Mouse (Mus musculus) cerebellum, adult 2 months (tissue): ENCODE measurements around the gene Myo7a. TPM values are rescaled to one million over a fixed set of nuclear protein-coding genes. Genes with fewer than 3 reads are reported as not detected.

Source experiments
- DNase-seq, 2 experiments: peaks; one replicate each; pipeline ENCODE4 v3.0.0; 2021
- H3K27ac ChIP-seq: fragments of 200-500 bp; 2 replicates; pipeline ENCODE4 v1.5.1; 2012; ENCODE audit warnings: low read length, control low read depth, inconsistent platforms; ENCODE audit not compliant: insufficient read depth
- H3K27me3 ChIP-seq: fragments of 200-500 bp; 2 replicates; pipeline ENCODE4 v1.6.1; 2012; ENCODE audit warnings: inconsistent platforms, mild to moderate bottlenecking, low read length, moderate library complexity; ENCODE audit not compliant: control insufficient read depth, insufficient read depth
- H3K4me1 ChIP-seq: fragments of 200-500 bp; 2 replicates; pipeline ENCODE4 v1.6.1; 2011; ENCODE audit warnings: low read length; ENCODE audit not compliant: control insufficient read depth, insufficient read depth
- H3K4me3 ChIP-seq: fragments of 200-500 bp; replicated peaks from 2 replicates; pipeline ENCODE3; 2011; ENCODE audit warnings: mild to moderate bottlenecking, low read depth, low read length, control low read depth; ENCODE audit not compliant: insufficient read depth
- CTCF ChIP-seq: fragments of 200-500 bp; IDR thresholded peaks from 2 replicates; pipeline ENCODE4 v1.5.1; 2011; ENCODE audit warnings: low read depth, mild to moderate bottlenecking, control low read depth, low read length, moderate library complexity, borderline replicate concordance; ENCODE audit not compliant: insufficient read depth
- POLR2A ChIP-seq: fragments of 200-500 bp; IDR thresholded peaks from 2 replicates; pipeline ENCODE4 v1.6.1; 2011; ENCODE audit warnings: low read length, control low read depth, borderline replicate concordance; ENCODE audit not compliant: insufficient read depth
- WGBS: fragments of 180-500 bp; shearing (Covaris S2); methylation state at CpG from one replicate; pipeline ENCODE4 v1.1.7; 2018; 5-methylcytosine and 5-hydroxymethylcytosine counted together
- polyA plus RNA-seq: library from polyadenylated mRNA; depleted of rRNA; stranded (reverse); fragments of >200 nt; gene quantifications from 2 replicates; pipeline ENCODE4 v1.2.3, GENCODE M21; 2012; rRNA removed

The Myo7a gene
- 19.2 and 22.0 TPM in 2 replicates for polyA plus RNA-seq

DNA sequence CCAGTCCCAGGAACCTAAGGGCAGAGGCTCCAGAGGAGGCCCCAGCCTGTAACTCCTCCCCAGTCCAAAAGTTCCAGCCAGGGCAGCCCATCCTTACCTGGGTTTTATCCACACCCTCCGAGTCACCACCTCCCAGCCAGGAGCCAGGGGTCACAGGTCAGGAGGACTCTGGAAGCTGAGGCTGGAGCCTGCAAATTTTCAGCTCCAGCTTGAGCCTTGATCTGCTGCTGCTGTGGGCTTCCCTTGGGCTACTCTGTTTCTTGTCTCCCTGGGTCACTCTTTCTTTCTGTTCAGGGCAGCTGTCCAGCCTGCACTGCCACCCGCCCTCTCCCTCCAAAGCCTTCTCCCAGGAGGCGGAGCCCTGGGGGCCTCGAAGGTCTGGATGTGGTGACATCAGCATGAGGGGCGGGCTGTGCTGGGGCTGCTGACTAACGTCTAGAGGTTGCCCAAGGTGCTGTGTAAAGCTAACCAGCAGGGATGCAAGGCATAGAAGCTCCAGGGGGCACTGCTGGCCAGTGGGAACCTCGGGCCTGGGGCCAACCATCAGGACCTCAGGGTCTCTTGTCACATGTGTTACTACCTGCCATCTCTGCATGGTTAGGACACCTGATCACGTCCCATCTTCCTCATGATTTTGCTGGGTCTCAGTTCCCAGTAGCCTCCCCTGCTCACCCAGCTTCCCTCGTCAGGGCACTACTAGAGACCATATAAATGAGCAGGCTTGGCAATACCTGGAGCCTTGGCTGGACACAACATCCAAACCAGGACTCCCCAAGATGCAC lies at the start of gene Myo7a:
TSS of gene Myo7a (minus strand) at position 346 of the 782 bp plus-strand sequence.
- no peak within 1 kb of the TSS for H3K27ac ChIP-seq
- H3K4me3 ChIP-seq = peak within 1 kb of the TSS; percentile 55
- no peak for DNase-seq
- H3K4me1 ChIP-seq = peaks cover 18% of the 10 kb centered on the region
- 50% methylated on average over 9 of the region's 9 CpGs for WGBS
- no peak for TF ChIP-seq CTCF
- TF ChIP-seq POLR2A = no peak
- H3K27me3 ChIP-seq = no peaks in the 10 kb centered on the region

DNA sequence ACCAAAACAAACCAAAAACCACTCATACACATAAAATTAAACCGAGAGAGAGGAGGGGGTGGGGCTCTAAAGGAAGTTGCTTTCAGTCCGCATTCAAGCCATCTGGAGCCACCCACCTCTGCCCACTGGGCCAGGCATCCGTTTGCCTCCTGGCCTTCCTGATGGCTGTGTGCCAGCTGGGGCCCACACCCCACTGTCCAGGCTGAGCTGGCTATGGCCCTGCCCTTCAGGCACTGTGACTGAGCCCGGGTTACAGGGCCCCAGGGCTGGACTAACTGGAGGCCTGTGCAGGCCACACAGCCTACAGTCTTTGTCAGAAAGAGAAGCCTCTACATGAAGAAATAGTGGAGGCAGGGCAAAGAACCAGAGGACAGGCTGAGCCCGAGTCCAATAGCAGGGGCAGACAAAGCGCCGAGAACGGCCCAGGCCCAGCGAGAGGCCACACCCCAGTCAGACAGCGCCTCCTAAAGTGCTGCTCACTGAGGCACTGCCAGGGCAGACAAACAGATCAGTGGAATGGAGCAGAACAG lies 45.7 kb upstream of the Myo7a start:
- Histone ChIP-seq H3K27ac (no peak overlapping the region), H3K4me3 (no peak overlapping the region), H3K27me3 (no peaks in the 10 kb centered on the region), H3K4me1 (no peaks in the 10 kb centered on the region; the same call in 1 of the 2 replicates)
- 41% methylated on average over 10 of the region's 10 CpGs for WGBS
- no peak for TF ChIP-seq CTCF
- no peak for TF ChIP-seq POLR2A
- DNase-seq = peak in 1 of 2 experiments; percentile 18

- H3K27ac ChIP-seq = no peak overlapping the region
- TF ChIP-seq CTCF = no peak
- no peak overlapping the region for H3K4me3 ChIP-seq
- H3K4me1 ChIP-seq = no peaks in the 10 kb centered on the region; the same call in 1 of the 2 replicates
- no peak for DNase-seq
- H3K27me3 ChIP-seq = no peaks in the 10 kb centered on the region
- 70% methylated on average over 9 of the region's 9 CpGs for WGBS
These were observed 45.2 kb upstream of the Myo7a start for GRCm38 (mm10) chr7:98164382-98164998.

GRCm38 (mm10) chr7:98163700-98164099 lies 44.4 kb upstream of the Myo7a start:
- WGBS = 65% methylated on average over 3 of the region's 3 CpGs
- Histone ChIP-seq H3K4me3 (no peak overlapping the region), H3K27me3 (no peaks in the 10 kb centered on the region), H3K27ac (no peak overlapping the region), H3K4me1 (peaks cover 3% of the 10 kb centered on the region)
- no peak for TF ChIP-seq POLR2A
- no peak for TF ChIP-seq CTCF
- DNase-seq = no peak

DNA sequence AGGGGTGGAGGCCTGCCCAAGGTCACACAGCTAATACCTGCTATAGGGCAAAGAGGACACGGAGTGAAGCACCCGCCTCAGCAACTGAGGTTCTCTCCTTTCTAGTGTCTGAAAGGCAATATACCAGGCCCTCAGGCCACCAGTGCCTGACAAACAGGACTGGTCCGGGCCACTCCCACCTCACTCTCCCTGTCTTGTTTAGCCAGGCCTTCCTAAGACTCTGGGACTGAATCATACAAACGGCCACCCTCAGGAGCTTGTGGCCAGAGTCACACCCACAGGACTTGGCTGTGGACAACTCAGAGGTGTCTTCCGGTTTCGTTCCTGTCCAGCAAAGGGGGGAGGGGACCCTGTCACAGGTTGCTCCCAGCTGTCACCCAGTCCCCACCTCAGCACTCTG lies 42.9 kb upstream of the Myo7a start:
- H3K27ac ChIP-seq = no peak overlapping the region
- WGBS = 88% methylated on average over 6 of the region's 6 CpGs

DNA sequence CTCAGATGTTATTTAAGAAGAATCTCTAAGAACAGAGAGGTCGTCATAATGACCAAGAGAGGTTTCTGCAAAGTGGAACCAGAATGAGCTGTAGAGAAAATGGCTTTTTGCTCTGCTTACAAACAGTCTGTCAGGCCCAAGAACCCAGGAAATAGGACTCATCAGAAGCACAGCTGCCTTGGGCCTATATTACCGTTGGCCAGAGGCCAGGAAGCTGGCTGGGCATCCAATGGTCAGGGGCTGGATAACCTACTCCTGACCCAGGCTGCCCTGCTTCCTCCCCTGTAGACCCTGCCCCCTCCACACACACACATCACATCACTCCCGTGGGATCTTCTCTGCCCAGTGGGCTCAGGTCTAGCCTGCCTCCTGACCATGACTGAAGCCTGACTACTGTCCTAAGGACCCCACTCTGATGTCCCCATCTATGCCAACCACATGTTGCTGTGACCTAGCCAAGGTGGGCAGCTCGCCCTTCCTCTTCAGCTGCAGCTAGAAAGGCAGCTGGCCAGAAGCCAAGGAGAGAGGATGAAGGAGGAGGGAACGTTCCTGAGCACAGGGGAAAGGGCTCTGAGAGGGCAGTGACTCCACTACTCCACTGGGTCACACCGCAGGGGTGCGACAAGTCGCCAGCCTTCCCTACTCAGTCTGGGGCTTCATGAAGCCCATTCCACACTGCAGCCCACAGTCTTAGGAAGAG lies 40.9 kb upstream of the Myo7a start:
- peak in 1 of 2 experiments; percentile 9 for DNase-seq
- no peaks in the 10 kb centered on the region for H3K27me3 ChIP-seq
- TF ChIP-seq CTCF (no peak), POLR2A (no peak)
- peaks cover 12% of the 10 kb centered on the region for H3K4me1 ChIP-seq
- WGBS = 61% methylated on average over 8 of the region's 8 CpGs
- H3K27ac ChIP-seq = no peak overlapping the region
- no peak overlapping the region for H3K4me3 ChIP-seq

More for the DNA sequence above, 42.9 kb upstream of the Myo7a start:
- Histone ChIP-seq H3K4me1 (peaks cover 12% of the 10 kb centered on the region), H3K27me3 (no peaks in the 10 kb centered on the region), H3K4me3 (no peak overlapping the region)
- no peak for TF ChIP-seq CTCF
- TF ChIP-seq POLR2A = no peak
- DNase-seq = no peak

DNA sequence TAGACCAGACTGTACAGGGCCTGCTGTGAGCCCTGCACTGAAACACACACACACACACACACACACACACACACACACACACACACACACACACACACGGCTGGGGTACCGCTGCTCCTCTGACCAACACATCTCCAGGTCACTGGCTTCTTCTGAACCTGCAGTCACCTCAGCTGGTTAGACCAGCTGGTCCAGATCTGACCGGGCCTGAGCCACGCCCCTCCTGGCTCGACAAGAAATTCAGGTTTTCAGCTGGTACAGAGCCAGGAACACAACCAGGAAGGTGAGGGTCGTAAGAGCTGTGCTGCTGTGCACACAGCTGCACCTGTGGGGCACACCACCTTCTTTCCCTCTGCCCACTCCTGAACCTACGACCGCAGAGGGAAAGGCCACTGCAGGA lies 39.2 kb upstream of the Myo7a start:
- Histone ChIP-seq H3K4me3 (no peak overlapping the region), H3K27ac (no peak overlapping the region), H3K27me3 (no peaks in the 10 kb centered on the region), H3K4me1 (peaks cover 12% of the 10 kb centered on the region)
- DNase-seq = no peak
- WGBS = 46% methylated on average over 8 of the region's 8 CpGs
- no peak for TF ChIP-seq POLR2A
- no peak for TF ChIP-seq CTCF
